Mouse (Mus musculus) left cerebral cortex, postnatal 36 days (tissue): ENCODE measurements around the gene Gjb3. TPM values are rescaled to one million over a fixed set of nuclear protein-coding genes. Genes with fewer than 3 reads are reported as not detected.

Source experiments
- DNase-seq, 2 experiments: peaks; one replicate each; pipeline ENCODE4 v3.0.0; 2021 to 2022; ENCODE audit warnings: low spot score in 2 of 2, mixed read lengths in 1 of 2
- intact Hi-C: fragments of 180-260 bp; cut with DNase I; formaldehyde crosslinking; loops from one replicate; pipeline ENCODE4 v1.15.1; 2025
- total RNA-seq, 2 experiments: library from RNA; stranded (reverse); gene quantifications; 2 replicates each; pipeline ENCODE4 v1.2.3; 2021

Gjb3 gene
- total RNA-seq, 2 experiments from 2014 or later: not detected

GRCm38 (mm10) chr4:127345000-127345399 is 14.4 kb upstream of the Gjb3 start:
- intact Hi-C loops: no loop called here
- no peak for DNase-seq

- no peak for DNase-seq
- intact Hi-C loops: no loop called here
These were observed 10.7 kb upstream of the Gjb3 start for GRCm38 (mm10) chr4:127341372-127341771.

GRCm38 (mm10) chr4:127337668-127338067 is 7.0 kb upstream of the Gjb3 start:
- intact Hi-C loops: no loop called here
- DNase-seq: no peak

- intact Hi-C loops: no loop called here
These were observed 4.3 kb upstream of the Gjb3 start for GRCm38 (mm10) chr4:127334870-127335504.

DNA sequence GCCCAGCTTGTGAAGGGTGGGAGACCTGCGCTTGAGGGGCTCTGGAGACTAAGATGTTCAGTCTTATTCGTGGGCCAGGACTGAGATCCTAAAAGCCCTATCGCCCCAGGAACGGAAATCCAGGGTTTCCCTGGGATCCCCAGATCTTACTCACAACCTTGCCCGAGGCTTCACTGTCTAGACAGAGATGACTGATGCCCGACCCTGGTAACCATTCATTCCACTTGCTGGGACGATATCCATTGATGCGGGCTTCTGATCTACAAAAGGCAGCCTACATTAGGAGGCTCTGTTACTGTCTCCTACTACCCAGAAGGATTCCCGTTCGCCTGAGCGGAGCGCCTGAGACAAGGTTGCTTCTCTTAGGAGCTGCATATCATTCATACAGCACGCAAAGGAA is 527 bp upstream of the Gjb3 start:
- DNase-seq: no peak
- intact Hi-C loops: no loop called here

More at GRCm38 (mm10) chr4:127334870-127335504, 4.3 kb upstream of the Gjb3 start:
- no peak for DNase-seq

GRCm38 (mm10) chr4:127329751-127330150 is 893 bp downstream of the Gjb3 start:
- intact Hi-C loops: no loop called here
- no peak for DNase-seq

- intact Hi-C loops: no loop called here
- no peak for DNase-seq
These were observed 1.6 kb downstream of the Gjb3 start for GRCm38 (mm10) chr4:127329046-127329445.

- no peak for DNase-seq
- intact Hi-C loops: no loop called here
These were observed 2.3 kb downstream of the Gjb3 start for GRCm38 (mm10) chr4:127328378-127328777.

DNA sequence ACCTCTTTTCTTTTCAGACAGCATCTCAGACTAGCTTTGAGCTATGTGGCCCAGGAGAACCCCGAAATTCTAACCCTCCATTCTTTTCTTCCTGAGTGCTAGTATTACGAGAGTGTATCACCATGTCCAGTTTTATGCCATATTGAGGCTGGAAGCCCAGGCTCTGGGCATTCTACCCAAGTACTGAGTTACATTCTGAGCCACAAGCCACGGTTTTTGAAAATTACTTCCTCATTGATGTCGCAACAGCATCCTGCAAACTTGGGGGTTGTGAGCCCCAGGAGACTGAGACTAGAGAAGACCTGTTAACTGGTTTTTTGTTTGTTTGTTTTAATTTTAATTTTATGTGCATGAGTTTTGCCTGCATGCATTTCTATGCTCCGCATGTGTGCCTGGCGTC is 2.9 kb downstream of the Gjb3 start:
- intact Hi-C loops: no loop called here
- DNase-seq: no peak

GRCm38 (mm10) chr4:127327258-127327657 is 3.4 kb downstream of the Gjb3 start:
- no peak for DNase-seq
- intact Hi-C loops: no loop called here

DNA sequence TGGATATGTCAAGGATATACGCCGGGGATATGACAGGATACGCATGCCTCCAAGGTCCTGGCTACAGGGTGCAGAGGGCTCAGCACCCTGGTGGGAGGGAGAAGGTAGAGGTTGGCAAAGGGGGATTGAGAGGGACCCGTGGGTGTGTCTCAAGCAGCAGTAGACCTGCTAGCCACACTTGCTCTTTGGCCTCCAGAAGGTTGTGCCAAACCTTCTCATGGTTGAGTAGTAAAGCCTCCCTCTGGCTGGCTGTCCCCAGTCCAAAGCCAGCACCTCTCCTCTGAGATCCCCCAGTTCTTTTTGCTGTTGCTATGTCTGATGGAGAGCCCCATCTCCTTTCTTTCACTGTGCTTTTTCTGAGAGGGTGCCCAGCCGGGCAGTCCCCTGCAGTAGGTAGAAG is 5.4 kb downstream of the Gjb3 start:
- intact Hi-C loops: no loop called here
- no peak for DNase-seq

DNA sequence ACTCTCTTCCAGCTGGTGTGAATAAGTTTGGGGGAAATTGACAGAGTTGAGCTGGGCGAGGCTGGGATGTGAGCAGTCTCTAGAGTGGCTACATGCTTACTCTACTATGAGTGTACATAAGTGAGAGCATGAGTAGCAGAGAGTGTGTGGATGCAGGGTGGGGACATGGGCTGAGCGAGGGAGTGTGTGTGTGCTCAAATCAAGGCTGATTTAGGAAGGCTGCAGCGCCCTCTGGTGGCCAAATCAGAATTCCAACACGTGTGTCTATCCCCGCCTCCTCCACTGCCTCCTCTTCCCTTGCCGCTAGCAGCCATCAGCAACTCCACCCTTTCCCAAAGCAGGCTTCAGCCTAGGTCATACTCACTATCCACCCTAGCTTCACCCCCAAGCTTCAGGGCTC is 5.9 kb downstream of the Gjb3 start:
- intact Hi-C loops: loop anchor here (5.0 kb wide), 1 partner anchor 87 kb away; no protein-coding TSS in a partner anchor
- peak; percentile 73 to 74 for DNase-seq

- intact Hi-C loops: loop anchor here (5.0 kb wide), 1 partner anchor 87 kb away; no protein-coding TSS in a partner anchor
- no peak for DNase-seq
These were observed 6.3 kb downstream of the Gjb3 start for GRCm38 (mm10) chr4:127324296-127324695.

GRCm38 (mm10) chr4:127323651-127324050 is 7.0 kb downstream of the Gjb3 start:
- intact Hi-C loops: loop anchor here (5.0 kb wide), 1 partner anchor 86 kb away; no protein-coding TSS in a partner anchor
- DNase-seq: no peak

DNA sequence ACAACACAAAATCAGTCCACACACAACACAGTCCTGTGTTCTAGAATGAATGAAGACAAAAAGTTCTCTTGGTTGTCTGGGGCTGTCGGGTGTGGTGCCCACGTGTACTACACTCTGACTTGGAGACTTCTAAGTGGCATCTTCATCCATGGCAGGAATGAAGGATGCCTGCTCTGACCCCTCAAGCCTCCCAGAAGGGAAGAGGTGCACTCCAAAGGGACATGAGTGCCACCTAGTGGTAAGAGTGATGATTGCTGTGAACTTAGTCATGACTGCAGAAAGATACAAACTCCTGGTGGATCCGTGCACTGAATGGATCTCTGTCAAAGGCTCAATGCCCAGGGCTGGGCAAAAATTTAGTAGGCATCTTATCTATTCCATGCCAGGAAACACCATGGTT is 11.0 kb downstream of the Gjb3 start:
- DNase-seq: peak in 1 of 2 experiments; percentile 47
- intact Hi-C loops: loop anchor here (2.0 to 10.0 kb wide), 4 partner anchors 67 to 765 kb away; partner anchors contain the start of gene Clspn

- DNase-seq: no peak
- intact Hi-C loops: loop anchor here (10.0 kb wide), 2 partner anchors 262 to 762 kb away; partner anchors contain the start of gene Clspn
These were observed 13.5 kb downstream of the Gjb3 start for GRCm38 (mm10) chr4:127317143-127317542.

GRCm38 (mm10) chr4:127315753-127316152 is 14.9 kb downstream of the Gjb3 start:
- DNase-seq: no peak
- intact Hi-C loops: loop anchor here (10.0 kb wide), 2 partner anchors 261 to 761 kb away; partner anchors contain the start of gene Clspn

GRCm38 (mm10) chr4:127314585-127314984 is 16.1 kb downstream of the Gjb3 start:
- peak in 1 of 2 experiments; percentile 17 for DNase-seq
- intact Hi-C loops: loop anchor here (10.0 kb wide), 2 partner anchors 260 to 760 kb away; partner anchors contain the start of gene Clspn

GRCm38 (mm10) chr4:127313861-127314260 is 16.8 kb downstream of the Gjb3 start, which contains the start of gene Gja4:
TSS of gene Gja4 (minus strand) at chr4:127314039.
- DNase-seq: peak; percentile 55 to 57
- intact Hi-C loops: loop anchor here (10.0 kb wide), 2 partner anchors 259 to 759 kb away; partner anchors contain the start of gene Clspn

DNA sequence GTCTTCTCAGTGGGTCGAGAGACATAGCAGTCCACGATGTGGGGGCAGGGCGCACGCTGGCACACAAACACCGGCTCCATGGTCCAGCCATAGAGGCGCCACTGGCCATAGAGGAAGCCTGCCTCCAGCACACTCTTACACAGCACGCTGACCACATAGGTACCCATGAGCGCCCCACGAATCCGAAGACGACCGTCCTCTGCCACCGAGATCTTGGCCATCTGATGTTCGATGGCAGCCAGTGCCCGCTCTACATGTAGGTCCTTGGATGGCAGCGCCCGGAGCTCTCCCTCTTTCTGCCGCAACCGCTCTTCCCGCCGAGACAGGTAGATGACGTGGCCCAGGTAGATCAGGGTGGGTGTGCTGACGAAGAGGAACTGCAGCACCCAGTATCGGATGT is 18.3 kb downstream of the Gjb3 start:
- no peak for DNase-seq
- intact Hi-C loops: loop anchor here (10.0 kb wide), 2 partner anchors 258 to 758 kb away; partner anchors contain the start of gene Clspn

DNA sequence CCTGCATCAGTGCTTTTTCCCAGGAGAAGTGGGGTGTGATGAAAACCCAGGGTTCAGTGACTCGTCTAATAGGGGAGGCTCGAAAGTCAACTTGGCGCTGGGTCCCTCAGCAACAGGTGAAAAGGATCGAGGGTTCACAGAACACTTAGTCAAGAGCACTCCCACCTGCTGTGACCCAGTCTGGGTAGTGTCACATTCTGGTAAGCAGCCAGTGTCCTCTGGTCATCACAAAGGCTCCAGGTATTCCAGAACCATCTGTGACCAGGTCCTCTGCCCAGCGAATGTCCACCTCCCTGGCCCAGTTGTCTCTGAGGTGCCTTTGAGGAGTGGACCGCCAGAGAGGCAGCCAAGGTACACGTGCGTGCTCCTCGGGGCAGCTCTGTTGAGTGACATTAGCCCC is 19.1 kb downstream of the Gjb3 start:
- no peak for DNase-seq
- intact Hi-C loops: loop anchor here (10.0 kb wide), 2 partner anchors 257 to 757 kb away; partner anchors contain the start of gene Clspn
